Mouse (Mus musculus) gastrocnemius, postnatal 4 days (tissue): ENCODE results near the gene Rexo1. TPM values are rescaled to one million over a fixed set of nuclear protein-coding genes. Genes with fewer than 3 reads are reported as not detected.

Experiments used
- DNase-seq, 2 experiments: peaks; one replicate each; pipeline ENCODE4 v3.0.0; 2021 to 2022; ENCODE audit warnings: low spot score in 2 of 2, mixed read lengths in 2 of 2
- microRNA-seq: library from miRNA; unstranded; fragments of <30 nt; microRNA quantifications from one replicate; pipeline ENCODE4 v1.2.0, GENCODE M21; 2021
- total RNA-seq, 2 experiments: library from RNA; stranded (reverse); gene quantifications; 2 replicates each; pipeline ENCODE4 v1.2.3; 2021

Rexo1 gene
- total RNA-seq, 2 experiments from 2014 or later = 22.0 to 24.9 TPM

DNA sequence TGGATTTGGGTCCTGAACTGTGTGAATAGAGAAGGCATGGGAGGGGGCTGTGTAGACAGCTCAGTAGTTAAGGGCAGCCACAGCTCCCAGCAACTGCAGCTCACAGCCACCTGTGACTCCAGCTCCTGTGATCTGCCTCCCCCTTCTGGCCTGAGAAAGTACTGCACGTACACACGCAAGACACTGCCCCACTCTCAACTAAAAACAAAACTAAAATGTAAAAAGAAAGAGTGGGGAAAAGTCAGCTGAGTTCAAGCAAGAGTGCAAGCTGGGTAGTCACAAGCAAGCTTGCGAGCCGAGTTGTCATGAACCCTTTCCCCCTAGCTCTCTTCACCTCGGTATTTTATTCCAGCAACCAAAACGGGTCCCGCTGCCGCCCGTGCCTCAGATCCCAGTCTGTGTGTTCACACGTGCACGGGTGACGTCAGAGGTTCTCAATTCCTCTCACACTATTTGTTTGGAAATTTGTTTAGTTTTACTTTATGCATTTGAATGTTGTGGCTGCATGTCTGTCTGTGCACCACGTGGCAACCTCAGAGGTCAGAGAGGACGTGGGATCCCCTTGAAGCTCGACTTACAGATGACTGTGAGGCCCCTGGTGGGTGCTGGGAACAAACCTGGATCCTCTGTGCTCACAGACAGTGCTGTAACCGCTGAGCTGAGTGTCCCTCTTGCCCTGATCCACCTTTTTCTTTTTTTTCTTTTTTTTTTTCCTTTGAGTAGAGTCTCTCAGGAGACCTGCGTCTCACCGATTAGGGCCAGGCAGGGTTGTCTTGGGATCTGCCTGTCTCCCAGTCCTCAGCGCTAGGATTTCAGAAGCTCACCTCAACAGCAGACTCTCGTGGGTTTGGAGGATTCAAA lies 51.7 kb downstream of the Rexo1 start:
- DNase-seq = peak; percentile 63 to 80

DNA sequence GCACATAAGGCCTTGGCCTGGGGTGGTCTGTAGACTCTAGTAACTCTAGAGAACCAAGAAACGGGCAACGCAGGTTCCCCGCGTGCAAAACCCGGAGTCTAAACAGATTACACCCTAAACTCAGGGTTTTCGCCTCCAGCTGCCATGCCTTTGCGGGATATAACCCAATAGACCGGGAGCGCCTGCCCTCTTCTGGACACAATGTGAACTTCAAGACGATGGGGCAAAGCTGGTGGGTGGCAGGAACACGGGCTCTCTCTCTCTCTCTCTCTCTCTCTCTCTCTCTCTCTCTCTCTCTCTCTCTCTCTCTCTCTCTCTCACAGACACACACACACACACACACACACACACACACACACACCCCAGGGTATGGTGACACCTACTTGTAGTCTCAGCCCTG lies 55.1 kb downstream of the Rexo1 start:
- peak in 1 of 2 experiments; percentile 60 for DNase-seq

DNA sequence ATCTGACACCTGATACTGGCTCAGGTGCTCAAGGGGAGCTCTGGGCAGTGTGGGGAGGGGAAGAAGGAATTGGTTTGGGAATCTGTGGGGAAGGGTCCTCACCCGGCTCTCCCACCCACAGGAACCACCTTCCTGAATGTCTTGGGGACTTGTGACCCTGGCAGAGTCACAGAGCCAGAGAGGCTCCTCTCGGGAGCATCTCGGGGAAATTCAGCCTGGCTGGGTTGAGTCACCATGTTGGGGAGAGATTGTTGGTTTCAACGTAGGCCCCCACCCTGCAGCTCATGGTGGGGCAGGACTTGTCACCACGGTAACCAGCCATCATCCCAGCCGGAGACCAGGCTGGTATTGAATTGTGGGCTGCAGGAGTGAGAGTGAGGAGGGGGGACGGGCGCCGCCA lies 56.6 kb downstream of the Rexo1 start:
- DNase-seq = no peak

DNA sequence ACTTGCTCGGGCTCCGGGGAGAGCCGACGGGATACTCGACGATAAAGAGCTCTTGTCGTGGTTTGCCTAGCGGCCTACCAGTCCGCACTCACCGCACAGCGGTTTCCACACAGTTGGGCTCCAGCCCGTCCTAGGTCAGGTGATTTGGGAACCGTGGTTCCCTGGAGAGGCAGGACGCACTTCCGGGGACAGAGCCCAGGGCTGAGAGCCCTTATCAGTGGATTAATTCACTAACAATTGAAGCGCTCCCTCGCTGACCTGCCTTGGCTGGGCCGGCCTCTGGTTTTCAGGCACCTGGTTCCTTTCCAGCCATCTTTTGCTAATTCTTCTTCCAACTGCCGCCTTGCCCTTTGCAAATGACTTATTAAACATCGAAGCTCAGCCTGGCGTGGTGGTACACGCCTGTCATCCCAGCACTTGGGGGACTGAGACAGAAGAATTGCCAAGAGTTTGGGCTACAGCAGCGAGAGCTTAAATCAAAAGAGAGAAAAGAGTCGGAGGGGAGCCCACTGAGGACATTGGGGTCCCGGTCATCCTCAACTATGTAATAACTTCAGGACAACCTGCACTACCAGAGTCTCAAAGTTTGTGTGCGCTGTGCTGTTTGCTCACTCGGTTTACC lies 57.6 kb downstream of the Rexo1 start:
- no peak for DNase-seq

DNA sequence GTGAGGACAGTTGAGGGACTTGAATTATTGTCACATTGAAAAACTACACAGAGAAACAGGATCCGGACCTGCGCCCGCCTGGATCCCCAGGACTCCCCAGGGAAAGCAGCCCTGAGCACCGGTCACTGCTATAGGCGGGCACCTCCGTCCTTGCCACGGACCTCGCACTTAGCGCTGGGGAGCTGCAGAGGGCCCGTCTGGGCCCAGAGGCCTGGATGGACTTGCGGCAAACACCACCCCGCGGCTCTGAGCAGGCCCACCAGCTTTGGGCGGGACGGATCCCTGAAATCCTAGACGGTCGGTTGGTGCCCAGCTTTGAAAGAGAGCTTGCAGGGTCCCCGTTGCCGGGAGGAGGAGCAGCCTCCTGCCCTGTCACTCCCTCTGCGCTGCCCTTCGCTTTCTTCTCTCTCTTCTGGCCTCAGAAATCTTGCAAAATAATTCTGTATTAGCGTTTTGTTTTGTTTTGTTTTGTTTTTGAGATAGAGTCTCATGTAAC lies 58.5 kb downstream of the Rexo1 start:
- no peak for DNase-seq

DNA sequence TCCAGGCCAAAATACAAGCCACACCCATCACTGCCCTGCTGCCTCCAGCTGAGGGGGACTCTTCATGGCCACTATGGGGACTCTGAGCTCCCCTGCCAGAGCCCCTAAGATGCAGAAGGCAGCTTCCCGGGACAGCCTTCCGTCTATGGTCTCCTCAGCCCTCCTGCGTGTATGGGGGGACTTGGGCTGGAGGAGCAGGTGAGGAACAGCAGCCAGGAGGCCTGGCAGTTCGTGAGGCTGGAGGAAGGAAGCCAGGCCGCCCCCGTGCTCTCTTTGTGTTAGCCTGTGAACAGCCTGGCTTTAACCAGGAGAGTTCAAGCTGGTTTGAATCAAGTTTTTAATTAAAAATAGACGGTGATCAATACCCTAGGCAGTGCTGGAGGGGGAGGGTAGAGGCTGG lies 59.1 kb downstream of the Rexo1 start:
- DNase-seq = no peak

DNA sequence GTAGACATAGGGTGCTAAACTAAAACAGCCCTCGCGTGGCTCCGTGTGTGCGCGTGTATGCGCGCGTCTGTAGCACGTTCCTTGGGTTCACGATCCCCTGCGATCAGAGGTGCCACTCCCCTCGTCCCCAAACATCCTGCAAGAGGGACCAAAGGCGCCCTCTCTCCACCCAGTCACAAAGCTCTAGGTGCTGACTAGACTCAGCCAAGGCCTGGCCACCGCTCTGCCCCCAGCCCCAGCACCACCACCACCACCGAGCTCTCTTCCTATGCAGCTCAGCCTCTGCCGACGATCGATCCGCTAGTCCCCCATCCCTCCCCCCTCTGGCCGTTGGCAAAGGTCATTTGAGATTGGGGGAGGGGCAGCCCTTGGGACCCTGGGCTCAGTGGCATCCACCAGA lies 64.9 kb downstream of the Rexo1 start:
- DNase-seq = no peak

DNA sequence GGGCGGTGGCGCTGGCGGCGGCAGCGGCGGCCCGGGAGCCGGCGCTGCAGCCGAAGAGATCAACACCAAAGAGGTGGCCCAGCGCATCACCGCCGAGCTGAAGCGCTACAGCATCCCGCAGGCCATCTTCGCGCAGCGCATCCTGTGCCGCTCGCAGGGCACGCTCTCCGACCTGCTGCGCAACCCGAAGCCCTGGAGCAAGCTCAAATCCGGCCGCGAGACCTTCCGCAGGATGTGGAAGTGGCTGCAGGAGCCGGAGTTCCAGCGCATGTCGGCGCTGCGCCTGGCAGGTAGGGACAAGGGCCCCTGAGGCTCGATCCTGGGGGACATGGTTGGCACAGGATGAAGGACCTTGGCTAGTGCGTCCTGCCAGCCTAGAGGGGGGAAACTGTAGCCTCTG lies 65.5 kb downstream of the Rexo1 start:
- no peak for DNase-seq

DNA sequence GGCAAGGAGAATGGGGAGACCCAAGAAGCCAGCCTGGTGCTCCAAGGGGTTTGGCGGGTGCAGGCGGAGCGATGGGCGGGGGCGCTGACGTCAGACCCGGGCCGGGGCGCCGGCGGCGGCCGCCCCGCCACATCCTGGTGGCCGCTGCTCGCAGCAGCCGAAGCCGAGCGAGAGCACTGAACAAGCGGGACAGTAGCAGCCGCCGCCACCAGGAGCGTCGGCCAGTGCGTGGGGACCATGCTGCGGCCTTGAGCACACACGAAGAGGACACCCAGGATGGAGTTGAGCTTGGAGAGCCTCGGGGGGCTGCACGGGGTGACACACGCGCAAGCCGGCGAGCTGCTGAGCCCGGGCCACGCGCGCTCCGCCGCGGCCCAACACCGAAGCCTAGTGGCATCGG lies 66.6 kb downstream of the Rexo1 start, which contains the start of gene Onecut3:
TSS of gene Onecut3 (plus strand) at position 104 of the 400 bp plus-strand sequence.
- DNase-seq = peak in 1 of 2 experiments; percentile 31

Small RNA genes lying within 50 kb of the gene (microRNA-seq; reads per million reads assigned to microRNA genes)
- gene Mir6912 = not detected

Other genes starting within 250 kb of the Rexo1 start
- gene 2310011J03Rik, start 241.0 kb downstream of the Rexo1 start, total RNA-seq = 10 to 100 TPM; 16.7 to 17.6 TPM
- 1 to 10 TPM; 1.0 to 1.5 TPM for gene Pcsk4, start 232.1 kb downstream of the Rexo1 start, total RNA-seq
- gene Reep6, start 231.6 kb downstream of the Rexo1 start, total RNA-seq = 1 to 10 TPM; 2.7 to 4.1 TPM
- gene Adamtsl5, start 213.1 kb downstream of the Rexo1 start, total RNA-seq = 10 to 100 TPM; 15.5 to 16.5 TPM
- under 1 TPM in 1 of 2 experiments, not detected in 1; 0.34 TPM for gene Plk5, start 205.1 kb downstream of the Rexo1 start, total RNA-seq
- 10 to 100 TPM; 17.8 to 18.9 TPM for gene Mex3d, start 173.9 kb downstream of the Rexo1 start, total RNA-seq
- gene Mbd3, start 162.0 kb downstream of the Rexo1 start, total RNA-seq = 100 to 1,000 TPM; 139 to 140 TPM
- gene Uqcr11, start 154.7 kb downstream of the Rexo1 start, total RNA-seq = 100 to 1,000 TPM; 640 to 657 TPM
- 10 to 100 TPM; 66.4 to 67.5 TPM for gene Tcf3, start 127.9 kb downstream of the Rexo1 start, total RNA-seq
- not detected for gene Onecut3, start 66.7 kb downstream of the Rexo1 start, total RNA-seq
- under 1 TPM; 0.05 TPM for gene Atp8b3, start 22.4 kb downstream of the Rexo1 start, total RNA-seq
- 1 to 10 TPM; 7.5 to 8.5 TPM for gene Klf16, start 15.8 kb upstream of the Rexo1 start, total RNA-seq
- 10 to 100 TPM; 79.7 to 81.6 TPM for gene Abhd17a, start 28.8 kb upstream of the Rexo1 start, total RNA-seq
- gene Scamp4, start 41.3 kb upstream of the Rexo1 start, total RNA-seq = 10 to 100 TPM; 27.4 to 27.9 TPM
- gene Adat3, start 41.3 kb upstream of the Rexo1 start, total RNA-seq = 1 to 10 TPM; 3.0 to 3.2 TPM
- gene Gm49322, start 44.5 kb upstream of the Rexo1 start, total RNA-seq = 1 to 10 TPM; 1.1 to 1.7 TPM
- gene Csnk1g2, start 61.3 kb upstream of the Rexo1 start, total RNA-seq = 100 to 1,000 TPM; 167 to 169 TPM
- 10 to 100 TPM; 50.7 to 50.8 TPM for gene Btbd2, start 95.5 kb upstream of the Rexo1 start, total RNA-seq
- 100 to 1,000 TPM; 170 to 176 TPM for gene Mknk2, start 116.6 kb upstream of the Rexo1 start, total RNA-seq
- gene Mob3a, start 140.4 kb upstream of the Rexo1 start, total RNA-seq = 10 to 100 TPM; 24.0 to 25.4 TPM
- gene Izumo4, start 140.6 kb upstream of the Rexo1 start, total RNA-seq = 1 to 10 TPM; 8.3 to 8.4 TPM
- 10 to 100 TPM; 52.1 to 58.7 TPM for gene Ap3d1, start 180.7 kb upstream of the Rexo1 start, total RNA-seq
- 10 to 100 TPM; 50.5 to 61.2 TPM for gene Dot1l, start 193.6 kb upstream of the Rexo1 start, total RNA-seq
- 10 to 100 TPM; 47.1 to 55.8 TPM for gene Sf3a2, start 236.6 kb upstream of the Rexo1 start, total RNA-seq
- gene Plekhj1, start 237.1 kb upstream of the Rexo1 start, total RNA-seq = 10 to 100 TPM; 41.7 to 43.0 TPM
- under 1 TPM; 0.86 to 0.93 TPM for gene Amh, start 243.7 kb upstream of the Rexo1 start, total RNA-seq